Mouse (Mus musculus) midbrain, embryonic 10.5 days (tissue): Measurements from ENCODE around the gene Rps11. TPM values are rescaled to one million over a fixed set of nuclear protein-coding genes. Genes with fewer than 3 reads are reported as not detected.
A peak's percentile ranks its signal among the peaks of the same experiment; 100 is the strongest.
"Not testable (repeated sequence)": the region's sequence is repeated elsewhere in the genome, so short reads cannot be mapped to it uniquely, and the experiment has no call there.

Source experiments
- DNase-seq: peaks from one replicate; pipeline ENCODE4 v3.0.0-alpha.2; 2017; ENCODE audit warnings: low spot score
- H3K27ac ChIP-seq: fragments of 300-500 bp; sonication (generic); replicated peaks from 2 replicates; pipeline ENCODE4 v1.5.1; 2016; ENCODE audit warnings: mild to moderate bottlenecking
- H3K27me3 ChIP-seq: fragments of 300-500 bp; sonication (generic); 2 replicates; pipeline ENCODE4 v1.6.1; 2016; ENCODE audit warnings: low read depth, mild to moderate bottlenecking; ENCODE audit not compliant: poor library complexity, severe bottlenecking
- H3K36me3 ChIP-seq: fragments of 300-500 bp; sonication (generic); 2 replicates; pipeline ENCODE4 v1.6.1; 2016; ENCODE audit warnings: mild to moderate bottlenecking, moderate library complexity
- H3K4me1 ChIP-seq: fragments of 300-500 bp; sonication (generic); 2 replicates; pipeline ENCODE4 v1.6.1; 2016
- H3K4me3 ChIP-seq: fragments of 300-500 bp; sonication (generic); 2 replicates; pipeline ENCODE4 v1.5.1; 2016; ENCODE audit warnings: mild to moderate bottlenecking, moderate library complexity
- H3K9me3 ChIP-seq: fragments of 300-500 bp; sonication (generic); replicated peaks from 2 replicates; pipeline ENCODE4 v1.6.1; 2016; ENCODE audit warnings: mild to moderate bottlenecking
- WGBS: fragments of 180-500 bp; shearing (Covaris S2); methylation state at CpG from one replicate; pipeline ENCODE4 v1.1.7; 2016; 5-methylcytosine and 5-hydroxymethylcytosine counted together
- polyA plus RNA-seq: library from polyadenylated mRNA; unstranded; fragments of >200 nt; fragmentation: Nextera tagmentation; extraction: Ambion mirVana; gene quantifications from 2 replicates; pipeline ENCODE4 v1.2.1, GENCODE M21; 2016

Rps11 gene
- polyA plus RNA-seq, 1 experiment from 2014 or later, result 1,787 TPM

- 55% methylated on average over 5 of the region's 5 CpGs for WGBS
- Histone ChIP-seq H3K27ac (0 out of 2 replicates have a peak overlapping the region, but pooled peaks have one; percentile 95), H3K4me1 (peaks cover 68% of the 10 kb centered on the region), H3K36me3 (peaks cover 64% of the 10 kb centered on the region), H3K4me3 (peak overlapping the region; percentile 95)
- H3K9me3 ChIP-seq, H3K27me3 ChIP-seq, DNase-seq: not testable (repeated sequence)
These were observed 1.4 kb upstream of the Rps11 start for GRCm38 (mm10) chr7:45125649-45126048.

GRCm38 (mm10) chr7:45125144-45125600 lies 933 bp upstream of the Rps11 start:
- DNase-seq, result peak; percentile 54
- peak overlapping the region; percentile 95 for H3K27ac ChIP-seq
- H3K27me3 ChIP-seq, result no peaks in the 10 kb centered on the region
- 24% methylated on average over 7 of the region's 7 CpGs for WGBS
- H3K9me3 ChIP-seq, result no peaks in the 10 kb centered on the region
- peaks cover 69% of the 10 kb centered on the region for H3K36me3 ChIP-seq
- peaks cover 68% of the 10 kb centered on the region for H3K4me1 ChIP-seq
- peak overlapping the region; percentile 95 for H3K4me3 ChIP-seq

- DNase-seq, result no peak
- Histone ChIP-seq H3K9me3 (no peaks in the 10 kb centered on the region), H3K27me3 (no peaks in the 10 kb centered on the region), H3K4me3 (peak overlapping the region; percentile 95), H3K4me1 (peaks cover 58% of the 10 kb centered on the region), H3K36me3 (peaks cover 89% of the 10 kb centered on the region), H3K27ac (peak overlapping the region; percentile 95)
- 30% methylated on average over 12 of the region's 12 CpGs for WGBS
These were observed 1.1 kb downstream of the Rps11 start for GRCm38 (mm10) chr7:45123186-45123570.

- no peaks in the 10 kb centered on the region for H3K9me3 ChIP-seq
- peak overlapping the region; percentile 95 for H3K27ac ChIP-seq
- H3K27me3 ChIP-seq, result no peaks in the 10 kb centered on the region
- H3K36me3 ChIP-seq, result peaks cover 91% of the 10 kb centered on the region
- 86% methylated on average over 15 of the region's 15 CpGs for WGBS
- H3K4me1 ChIP-seq, result peaks cover 62% of the 10 kb centered on the region
- no peak for DNase-seq
- H3K4me3 ChIP-seq, result peak overlapping the region; percentile 95
These were observed 1.6 kb downstream of the Rps11 start for GRCm38 (mm10) chr7:45122561-45123185.

- no peaks in the 10 kb centered on the region for H3K9me3 ChIP-seq
- H3K36me3 ChIP-seq, result peaks cover 87% of the 10 kb centered on the region
- peak overlapping the region; percentile 95; the same call in 1 of the 2 replicates for H3K4me3 ChIP-seq
- H3K27me3 ChIP-seq, result no peaks in the 10 kb centered on the region
- H3K4me1 ChIP-seq, result peaks cover 57% of the 10 kb centered on the region
- no peak for DNase-seq
- 0 out of 2 replicates have a peak overlapping the region, but pooled peaks have one; percentile 19 for H3K27ac ChIP-seq
These were observed 2.3 kb downstream of the Rps11 start for GRCm38 (mm10) chr7:45121966-45122365.

GRCm38 (mm10) chr7:45121404-45121803 lies 2.8 kb downstream of the Rps11 start:
- DNase-seq, result no peak
- Histone ChIP-seq H3K36me3 (peaks cover 82% of the 10 kb centered on the region), H3K4me3 (peak overlapping the region; percentile 95), H3K4me1 (peaks cover 52% of the 10 kb centered on the region), H3K27ac (0 out of 2 replicates have a peak overlapping the region, but pooled peaks have one; percentile 19), H3K27me3 (no peaks in the 10 kb centered on the region), H3K9me3 (no peaks in the 10 kb centered on the region)
- WGBS, result 80% methylated on average over 8 of the region's 8 CpGs

- Histone ChIP-seq H3K27me3 (no peaks in the 10 kb centered on the region), H3K4me3 (peak overlapping the region; percentile 1; the same call in 1 of the 2 replicates), H3K4me1 (peaks cover 38% of the 10 kb centered on the region), H3K36me3 (peaks cover 68% of the 10 kb centered on the region), H3K9me3 (no peaks in the 10 kb centered on the region), H3K27ac (no peak overlapping the region; the same call in 1 of the 2 replicates)
- WGBS, result 86% methylated on average over 5 of the region's 5 CpGs
- no peak for DNase-seq
These were observed 4.2 kb downstream of the Rps11 start for GRCm38 (mm10) chr7:45119780-45120709.

- DNase-seq, result no peak
- Histone ChIP-seq H3K27ac (no peak overlapping the region), H3K27me3 (no peaks in the 10 kb centered on the region), H3K36me3 (peaks cover 60% of the 10 kb centered on the region), H3K4me1 (peaks cover 28% of the 10 kb centered on the region), H3K4me3 (no peak overlapping the region), H3K9me3 (no peaks in the 10 kb centered on the region)
- WGBS, result 86% methylated on average over 6 of the region's 6 CpGs
These were observed 5.9 kb downstream of the Rps11 start for GRCm38 (mm10) chr7:45118336-45118735.

GRCm38 (mm10) chr7:45117566-45117965 lies 6.7 kb downstream of the Rps11 start:
- peaks cover 52% of the 10 kb centered on the region for H3K36me3 ChIP-seq
- no peaks in the 10 kb centered on the region for H3K27me3 ChIP-seq
- no peak overlapping the region for H3K4me3 ChIP-seq
- DNase-seq, result no peak
- no peaks in the 10 kb centered on the region for H3K9me3 ChIP-seq
- WGBS, result 81% methylated on average over 8 of the region's 8 CpGs
- H3K4me1 ChIP-seq, result peaks cover 21% of the 10 kb centered on the region
- H3K27ac ChIP-seq, result 0 out of 2 replicates have a peak overlapping the region, but pooled peaks have one; percentile 23

GRCm38 (mm10) chr7:45113476-45113875 lies 10.8 kb downstream of the Rps11 start:
- H3K36me3 ChIP-seq, result peaks cover 12% of the 10 kb centered on the region
- no peaks in the 10 kb centered on the region for H3K9me3 ChIP-seq
- no peak overlapping the region for H3K27ac ChIP-seq
- 88% methylated on average over 2 of the region's 2 CpGs for WGBS
- no peak overlapping the region for H3K4me3 ChIP-seq
- H3K27me3 ChIP-seq, result no peaks in the 10 kb centered on the region
- DNase-seq, result no peak
- peaks cover 7% of the 10 kb centered on the region; the same call in 1 of the 2 replicates for H3K4me1 ChIP-seq

GRCm38 (mm10) chr7:45112529-45112928 lies 11.7 kb downstream of the Rps11 start:
- Histone ChIP-seq H3K36me3 (peaks cover 2% of the 10 kb centered on the region; the same call in 1 of the 2 replicates), H3K4me1 (peaks cover under 1% of the 10 kb centered on the region; the same call in 1 of the 2 replicates), H3K9me3 (no peaks in the 10 kb centered on the region), H3K27ac (no peak overlapping the region), H3K27me3 (no peaks in the 10 kb centered on the region), H3K4me3 (no peak overlapping the region)
- 79% methylated on average over 3 of the region's 3 CpGs for WGBS
- DNase-seq, result no peak

GRCm38 (mm10) chr7:45111940-45112339 lies 12.3 kb downstream of the Rps11 start:
- H3K4me3 ChIP-seq, result no peak overlapping the region
- H3K27ac ChIP-seq, result no peak overlapping the region
- peaks cover 6% of the 10 kb centered on the region for H3K4me1 ChIP-seq
- no peaks in the 10 kb centered on the region for H3K36me3 ChIP-seq
- H3K9me3 ChIP-seq, result no peaks in the 10 kb centered on the region
- H3K27me3 ChIP-seq, result no peaks in the 10 kb centered on the region
- WGBS, result 67% methylated on average over 2 of the region's 2 CpGs
- no peak for DNase-seq
